ENCODE assay signal across 15 mouse cellular contexts in genomic region chr10:60913456-60913900, GRCm38 (mm10).
A peak's percentile ranks its signal among the peaks of the same experiment; 100 is the strongest.
DNase-seq lines count a peak whose midpoint lies in the region; TF ChIP-seq lines count a peak whose summit lies in the region.
"Had no signal": no experiment of that assay in that cellular context is flagged by ENCODE, and none has a peak within 500 bp of the region (broad histone marks: within the 10 kb centered on the region; RNA-seq: fewer than 3 reads in every experiment).

No protein-coding gene starts in this region.

- DNase-seq in cerebellum, postnatal 10 days = peak; percentile 67 to 79
- DNase-seq in cerebellum, adult 11 months = no peak
- DNase-seq in heart, adult 2 months = peak; percentile 33 to 77
- DNase-seq in heart, embryonic 10.5 days (ENCODE audit: low spot score) = no peak
- DNase-seq in right cerebral cortex, adult 18-20 months = peak; percentile 19
- no peak for DNase-seq in right cerebral cortex, postnatal 10 days (ENCODE audit: low spot score in 2 of 2)
- no peak for DNase-seq in embryo, embryonic 10.5 days (ENCODE audit: low spot score)
- DNase-seq in left cerebral cortex, adult 2 months (ENCODE audit: extremely low spot score in 1 of 2, low spot score in 2 of 2) = no peak
- DNase-seq: liver, postnatal 0 days; thymus, postnatal 4 days had no signal

- no peak overlapping the region for H3K4me3 ChIP-seq in heart, adult 2 months
- H3K4me3 ChIP-seq in heart, embryonic 10.5 days = no peak overlapping the region
- no peak overlapping the region for H3K4me3 ChIP-seq in left cerebral cortex, adult 2 months
- H3K4me3 ChIP-seq: limb, embryonic 13.5 days; myocyte had no signal

- no peak for TF ChIP-seq CTCF in heart, adult 2 months (IDR thresholded peaks at IDR 0.05)
- TF ChIP-seq CTCF in left cerebral cortex, adult 2 months (IDR thresholded peaks at IDR 0.05) = no peak

- H3K4me1 ChIP-seq in heart, adult 2 months (ENCODE audit: control insufficient read depth, insufficient read depth, low read length) = no peaks in the 10 kb centered on the region
- H3K4me1 ChIP-seq in heart, embryonic 10.5 days = peaks cover 24% of the 10 kb centered on the region
- H3K4me1 ChIP-seq: limb, embryonic 13.5 days had no signal

- H3K27me3 ChIP-seq in heart, adult 2 months (ENCODE audit: control insufficient read depth, insufficient read depth, low read length) = no peaks in the 10 kb centered on the region
- peaks cover 8% of the 10 kb centered on the region for H3K27me3 ChIP-seq in heart, embryonic 10.5 days (ENCODE audit: insufficient read depth, poor library complexity, severe bottlenecking)
- H3K27me3 ChIP-seq: limb, embryonic 13.5 days had no signal

- no peak overlapping the region for H3K27ac ChIP-seq in heart, adult 2 months
- H3K27ac ChIP-seq in heart, embryonic 10.5 days = no peak overlapping the region
- no peak overlapping the region for H3K27ac ChIP-seq in left cerebral cortex, adult 2 months
- H3K27ac ChIP-seq: limb, embryonic 13.5 days; macrophage; stomach, postnatal 0 days had no signal

- H3K9ac ChIP-seq in heart, adult 2 months (ENCODE audit: low read depth, low read length) = no peak overlapping the region
- H3K9ac ChIP-seq: limb, embryonic 13.5 days; liver, postnatal 0 days had no signal

- intact Hi-C loops in heart, adult 2 months (cut with DNase I) = loop anchor here (5.0 kb wide), 1 partner anchor 89 kb away; no protein-coding TSS in a partner anchor
- intact Hi-C loops in left cerebral cortex, adult 2 months (cut with DNase I) = no loop called here

- H3K9me3 ChIP-seq in heart, embryonic 10.5 days = no peaks in the 10 kb centered on the region

- no peaks in the 10 kb centered on the region for H3K79me2 ChIP-seq in heart, adult 2 months (replicated peaks; ENCODE audit: control insufficient read depth, insufficient read depth, low read length)

- no peak for TF ChIP-seq POLR2A in heart, adult 2 months (IDR thresholded peaks at IDR 0.05; ENCODE audit: insufficient read depth, low read depth, low read length)

- no peak for TF ChIP-seq EP300 in heart, adult 2 months (IDR thresholded peaks at IDR 0.05; ENCODE audit: insufficient read depth, low read depth, low read length)

- 60% methylated on average over 11 of the region's 11 CpGs for WGBS in heart, adult 2 months
- 70% methylated on average over 11 of the region's 11 CpGs for WGBS in heart, embryonic 10.5 days

- H3K36me3 ChIP-seq in heart, adult 2 months (ENCODE audit: control insufficient read depth, insufficient read depth, low read length) = no peaks in the 10 kb centered on the region
- no peaks in the 10 kb centered on the region for H3K36me3 ChIP-seq in heart, embryonic 10.5 days
- H3K36me3 ChIP-seq: G1E; limb, embryonic 13.5 days had no signal

Comparison
In these comparisons a context has a peak if more than half of its experiments do, and no peak if none do; other contexts are left out.
1. DNase-seq: peak in cerebellum, postnatal 10 days (2 of 2), heart, adult 2 months (2 of 2) and right cerebral cortex, adult 18-20 months (single experiment); none in cerebellum, adult 11 months (single experiment), heart, embryonic 10.5 days (single experiment), right cerebral cortex, postnatal 10 days (0 of 2), embryo, embryonic 10.5 days (single experiment) and left cerebral cortex, adult 2 months (0 of 2).